Mouse (Mus musculus) heart, postnatal 36 days (tissue): ENCODE data around the gene Mrps33. TPM values are rescaled to one million over a fixed set of nuclear protein-coding genes. Genes with fewer than 3 reads are reported as not detected.
A peak's percentile ranks its signal among the peaks of the same experiment; 100 is the strongest.

Experiments used
- DNase-seq, 2 experiments: peaks; one replicate each; pipeline ENCODE4 v3.0.0; 2021 to 2022
- intact Hi-C: fragments of 180-260 bp; cut with DNase I; formaldehyde crosslinking; loops from one replicate; pipeline ENCODE4 v1.15.1; 2025
- total RNA-seq, 2 experiments: library from RNA; stranded (reverse); gene quantifications; 2 replicates each; pipeline ENCODE4 v1.2.3; 2021

The Mrps33 gene
- 100 to 1,000 TPM in 1 of 2 experiments, 10 to 100 TPM in 1; 96.8 to 106 TPM for total RNA-seq

DNA sequence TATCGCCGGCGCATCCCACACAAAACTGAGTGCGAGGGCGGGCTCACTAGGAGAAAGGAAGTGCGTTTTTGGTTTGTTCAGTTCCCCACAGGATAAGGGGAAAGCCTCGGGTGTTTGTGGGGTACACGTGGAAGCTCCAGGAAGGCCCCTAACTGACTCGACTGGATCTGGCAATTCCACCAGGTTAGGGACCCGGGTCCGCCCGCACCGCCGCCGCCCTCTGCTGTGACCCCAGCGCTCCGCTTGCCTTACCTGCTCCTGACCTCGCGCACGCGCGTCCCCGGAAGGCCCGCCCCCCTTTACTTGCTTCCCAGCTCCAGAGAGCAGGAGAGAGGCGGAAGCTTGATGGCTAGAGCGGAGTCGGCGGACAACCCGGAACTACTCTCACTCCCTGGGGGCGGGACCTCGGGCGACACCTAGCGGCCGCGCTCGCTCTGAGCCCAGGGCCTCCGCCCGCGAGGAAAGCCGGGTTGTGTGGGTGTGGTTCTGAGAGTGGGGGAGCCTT is at the start of gene Mrps33:
Gene Mrps33, minus strand, starts transcription at position 377 of the 505 bp plus-strand sequence.
- DNase-seq = peak; percentile 97
- intact Hi-C loops = no loop called here

DNA sequence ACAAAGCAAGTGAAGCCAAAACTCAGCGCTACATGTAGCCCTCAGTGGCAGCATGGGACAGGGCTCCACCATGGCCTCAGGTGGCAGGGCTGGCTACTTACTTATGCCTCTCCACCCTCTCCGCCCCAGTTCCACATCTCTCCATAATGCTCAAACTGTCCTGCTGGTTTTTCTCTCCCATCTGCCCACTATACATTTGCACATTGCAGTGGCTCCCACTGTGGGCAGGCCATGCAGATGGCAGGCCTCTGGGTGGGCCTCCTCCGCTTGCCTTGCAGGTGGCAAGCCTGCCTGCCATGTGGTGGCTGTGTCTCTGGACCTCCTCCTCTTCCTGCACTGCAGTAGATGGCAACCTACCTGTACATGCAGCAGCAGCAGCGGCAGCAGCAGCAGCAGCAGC is 38.9 kb upstream of the Mrps33 start:
- DNase-seq = no peak
- intact Hi-C loops = no loop called here

DNA sequence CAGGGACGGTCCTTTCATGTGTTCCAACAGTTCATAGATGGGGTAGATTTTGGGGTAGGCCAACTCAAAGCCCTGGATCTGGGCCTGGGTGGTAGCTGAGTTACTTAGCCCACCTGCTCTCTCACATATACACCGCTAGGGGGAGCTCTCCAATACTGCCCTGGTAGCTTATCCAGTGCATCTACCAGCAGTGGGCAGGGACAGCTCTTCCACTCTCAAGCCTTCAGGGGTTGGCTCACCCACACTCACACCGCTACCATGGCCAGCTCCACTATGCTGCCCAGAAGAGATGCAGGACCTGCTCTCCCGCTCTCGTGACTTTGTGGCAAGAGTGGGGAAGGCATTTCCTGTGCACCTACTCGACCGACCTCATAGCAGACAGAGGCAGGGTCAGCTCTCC is 38.0 kb upstream of the Mrps33 start:
- DNase-seq = no peak
- intact Hi-C loops = no loop called here

DNA sequence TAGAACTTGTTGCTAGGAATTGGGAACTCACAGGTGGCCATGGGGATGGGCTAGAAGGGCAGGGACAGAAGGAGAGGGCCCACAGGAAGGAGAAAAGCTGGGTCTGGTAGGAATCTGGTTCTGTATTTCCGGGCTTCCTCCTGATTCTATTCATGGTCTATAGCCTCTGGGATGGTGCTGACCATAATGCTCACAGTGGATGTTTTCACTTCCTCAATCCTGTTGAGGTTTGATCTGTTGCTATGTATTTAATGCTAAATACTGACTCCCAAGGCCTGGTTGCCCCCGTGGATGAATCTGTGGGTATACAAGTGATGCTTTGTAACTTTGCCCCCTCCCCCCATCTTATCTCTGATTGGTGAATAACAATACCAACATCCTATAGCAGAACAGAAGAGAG is 36.8 kb upstream of the Mrps33 start:
- no peak for DNase-seq
- intact Hi-C loops = no loop called here

DNA sequence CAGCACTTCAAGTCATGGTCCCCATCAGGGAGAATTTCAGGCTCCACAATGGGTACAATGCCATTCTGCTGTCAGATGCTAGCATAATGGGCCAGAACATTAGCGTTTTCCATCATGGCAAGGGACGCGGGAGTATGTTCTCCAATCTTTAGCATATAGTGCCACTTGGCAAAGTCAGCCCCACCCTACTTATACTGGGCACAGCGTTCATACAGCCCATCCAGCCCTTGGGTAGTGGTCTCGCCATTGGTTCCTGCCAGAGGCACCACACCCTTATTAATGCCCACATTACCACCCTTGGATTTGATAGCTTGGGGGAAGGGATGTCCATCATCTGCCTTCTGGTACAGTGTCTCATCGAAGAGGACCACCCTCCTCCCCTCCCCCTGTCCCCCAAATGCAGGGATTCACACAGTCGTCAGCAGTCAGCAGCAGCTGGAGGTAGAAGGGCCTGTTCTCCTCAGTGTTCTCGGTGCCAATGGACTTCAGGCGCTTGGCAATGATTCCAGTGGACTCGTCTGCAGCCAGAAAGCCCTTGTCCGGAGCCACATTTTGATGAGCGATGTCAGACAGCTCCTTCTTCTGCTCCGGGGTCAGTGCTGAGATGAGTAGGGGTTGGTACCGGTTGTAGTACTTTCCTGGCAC is 33.0 kb upstream of the Mrps33 start:
- DNase-seq = no peak
- intact Hi-C loops = no loop called here

DNA sequence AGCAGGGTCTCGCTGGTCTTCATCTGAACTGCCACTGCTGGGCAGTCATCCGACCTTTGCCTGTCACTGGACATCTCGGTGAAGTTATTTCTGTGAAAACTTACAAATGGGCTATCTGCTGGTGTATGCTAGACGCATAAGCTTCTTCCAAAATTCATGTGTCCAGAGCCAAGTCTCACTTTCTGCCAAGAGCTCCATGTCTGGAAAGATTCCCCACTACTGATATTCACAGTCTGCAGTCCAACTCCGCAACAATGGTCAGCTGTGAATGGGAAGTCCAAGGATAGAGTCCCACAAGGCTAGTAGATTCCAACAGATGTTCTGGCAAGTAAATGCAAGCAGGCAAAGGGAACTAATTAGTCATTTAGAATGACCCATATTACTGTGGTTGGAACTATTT is 17.9 kb upstream of the Mrps33 start:
- DNase-seq = peak; percentile 26 to 46

DNA sequence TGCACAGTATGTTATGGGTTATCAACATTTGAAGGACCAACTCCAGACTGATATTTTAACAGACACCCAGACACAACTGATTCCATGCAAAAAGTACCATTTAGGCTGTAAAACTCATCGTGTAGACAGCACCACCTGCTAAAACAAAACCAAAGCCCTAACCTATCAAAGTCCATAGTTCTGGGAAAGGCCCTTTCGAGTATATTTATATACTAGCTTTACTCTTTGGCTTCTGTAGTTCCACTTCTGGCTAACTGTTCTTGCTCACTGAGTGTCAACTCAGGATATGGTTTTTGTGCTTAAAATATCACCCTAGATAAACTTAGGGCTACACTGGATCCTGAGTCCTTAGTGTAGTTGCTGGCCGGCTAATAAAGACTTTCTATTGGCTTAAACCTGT is 10.5 kb upstream of the Mrps33 start:
- DNase-seq = no peak
- intact Hi-C loops = no loop called here

More for the DNA sequence above, 17.9 kb upstream of the Mrps33 start:
- intact Hi-C loops = no loop called here

DNA sequence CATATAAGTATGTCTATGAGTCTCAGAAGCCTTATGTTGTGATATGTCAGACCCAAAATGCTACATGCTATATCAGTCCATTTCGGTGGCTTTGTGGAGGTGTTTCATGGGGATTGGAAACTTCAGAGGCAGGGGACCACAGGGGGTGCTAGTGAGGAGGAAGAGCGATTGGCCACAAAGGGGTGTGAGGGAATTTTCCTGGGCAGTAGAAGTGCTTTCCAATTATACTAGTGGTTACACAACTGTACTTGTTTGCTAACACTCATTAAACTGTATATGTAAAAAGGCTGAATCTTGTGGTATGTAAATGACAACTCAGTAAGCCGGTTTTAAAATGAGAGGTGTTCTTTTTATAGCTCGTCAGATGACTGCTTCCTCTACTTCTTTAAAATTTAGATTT is 8.1 kb upstream of the Mrps33 start:
- intact Hi-C loops = no loop called here
- no peak for DNase-seq

DNA sequence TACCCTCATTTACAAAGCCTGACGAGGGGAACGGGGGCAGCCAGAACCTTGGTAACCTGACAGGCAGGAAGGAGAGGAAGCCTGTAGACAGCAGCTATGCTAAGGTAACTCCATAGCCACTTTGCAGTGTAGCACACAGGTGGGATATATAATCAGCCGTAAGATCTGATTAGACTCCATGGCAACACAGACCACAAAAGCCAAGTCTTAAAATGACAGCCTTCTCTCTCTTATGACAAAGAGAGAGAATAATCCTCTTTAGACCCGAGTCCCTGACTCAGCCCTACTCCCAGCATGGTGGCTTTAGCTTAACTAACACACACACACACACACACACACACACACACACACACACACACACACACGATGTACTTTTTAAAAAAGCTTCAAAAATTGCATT is 2.3 kb downstream of the Mrps33 start:
- intact Hi-C loops = no loop called here
- DNase-seq = no peak

DNA sequence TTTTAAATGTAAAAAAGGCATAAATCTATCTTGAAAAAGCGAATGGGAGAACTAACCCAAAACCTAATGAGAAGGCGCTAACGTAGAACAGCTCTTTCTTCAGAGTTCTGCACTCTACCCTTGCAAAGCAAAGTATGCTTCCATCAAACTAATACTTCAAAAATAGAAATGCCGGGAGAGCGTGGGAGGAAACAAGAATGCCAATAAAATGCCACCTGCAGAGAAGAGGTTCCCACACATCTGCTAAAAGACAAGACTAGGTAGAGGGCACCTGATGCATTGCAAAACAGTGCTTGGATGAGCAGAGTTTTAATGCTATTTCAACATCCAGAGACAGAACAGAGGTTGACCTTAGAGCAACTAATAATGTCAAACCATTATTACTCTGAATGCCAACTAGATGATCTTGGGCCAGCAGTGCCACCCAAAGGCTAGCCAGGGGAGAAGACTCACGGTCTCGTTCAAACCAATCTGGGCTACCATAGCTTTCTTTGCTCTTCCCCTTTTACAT is 3.7 kb downstream of the Mrps33 start:
- intact Hi-C loops = no loop called here
- no peak for DNase-seq

DNA sequence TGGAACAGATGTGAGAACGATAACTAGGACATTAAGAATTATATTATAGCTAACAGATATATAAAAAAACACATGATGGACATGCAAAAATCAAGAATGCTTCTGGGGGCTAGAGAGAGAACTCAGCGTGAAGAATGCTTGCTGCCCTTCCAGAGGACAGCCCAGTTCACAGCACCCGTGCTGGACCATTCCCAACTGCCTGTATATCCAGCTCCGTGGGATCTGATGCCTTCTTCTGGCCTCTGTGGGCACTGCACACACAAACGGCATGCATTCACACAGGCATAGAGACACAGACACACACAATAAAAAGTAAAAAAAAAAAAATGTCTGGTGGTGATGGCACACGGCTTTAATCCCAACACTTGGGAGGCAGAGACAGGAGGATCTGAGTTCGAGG is 4.5 kb downstream of the Mrps33 start:
- no peak for DNase-seq
- intact Hi-C loops = no loop called here

DNA sequence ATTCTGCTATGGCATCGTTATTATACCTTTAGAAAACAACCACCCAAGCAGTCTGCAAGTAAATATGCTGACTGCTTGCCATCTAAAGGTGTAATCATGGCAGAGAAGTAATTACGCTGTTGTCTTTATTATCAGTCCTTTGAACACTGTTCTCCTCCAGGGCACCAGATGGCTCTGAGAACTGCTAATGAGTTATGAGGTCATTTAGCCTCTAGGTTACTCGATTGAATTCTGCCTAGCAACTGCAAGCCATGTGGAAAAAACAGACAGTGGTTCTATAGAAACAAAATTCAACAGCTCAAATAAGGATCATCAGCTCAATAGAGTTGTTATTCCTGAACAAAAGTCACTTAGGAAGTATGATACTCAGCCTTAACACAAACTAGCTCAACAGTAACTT is 4.9 kb downstream of the Mrps33 start:
- no peak for DNase-seq
- intact Hi-C loops = no loop called here

DNA sequence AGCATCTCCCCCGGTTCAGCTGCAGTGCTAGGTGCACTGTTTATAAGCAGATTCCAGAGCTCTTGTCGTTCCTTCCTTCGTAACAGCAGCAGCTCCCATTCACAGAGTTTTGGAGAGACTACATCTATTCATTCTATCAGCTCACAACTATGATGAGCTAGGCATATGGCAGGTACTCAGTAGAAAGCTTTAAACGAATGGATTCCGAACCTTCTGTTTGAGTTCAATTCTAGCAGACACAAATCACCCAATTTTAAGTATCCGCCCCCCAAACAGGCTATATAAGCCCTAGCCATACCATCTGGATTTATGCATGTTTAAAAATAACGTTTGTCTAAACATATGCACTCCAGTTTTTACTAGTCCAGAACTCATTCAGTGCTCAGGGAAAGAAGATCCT is 9.8 kb downstream of the Mrps33 start:
- intact Hi-C loops = no loop called here
- DNase-seq = no peak

DNA sequence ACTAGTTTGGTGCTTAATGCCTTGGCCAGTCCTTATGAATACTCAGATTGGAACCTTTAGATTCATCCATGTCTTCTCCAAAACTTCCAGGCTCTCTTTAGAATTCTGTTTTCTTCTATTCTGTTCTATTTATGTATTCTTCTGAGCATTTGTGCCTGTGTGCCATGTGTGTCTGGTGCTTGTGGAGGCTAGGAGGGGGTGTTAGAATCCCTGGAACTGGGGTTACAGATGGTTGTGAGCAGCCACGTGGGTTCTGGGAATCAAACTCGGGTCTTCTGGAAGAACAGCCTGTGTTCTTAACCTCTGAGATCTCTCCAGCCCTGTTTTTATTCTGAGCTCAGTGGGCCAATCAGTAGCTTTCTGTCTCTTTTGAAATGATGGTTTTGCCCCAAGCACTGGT is 13.7 kb downstream of the Mrps33 start:
- DNase-seq = no peak
- intact Hi-C loops = no loop called here

DNA sequence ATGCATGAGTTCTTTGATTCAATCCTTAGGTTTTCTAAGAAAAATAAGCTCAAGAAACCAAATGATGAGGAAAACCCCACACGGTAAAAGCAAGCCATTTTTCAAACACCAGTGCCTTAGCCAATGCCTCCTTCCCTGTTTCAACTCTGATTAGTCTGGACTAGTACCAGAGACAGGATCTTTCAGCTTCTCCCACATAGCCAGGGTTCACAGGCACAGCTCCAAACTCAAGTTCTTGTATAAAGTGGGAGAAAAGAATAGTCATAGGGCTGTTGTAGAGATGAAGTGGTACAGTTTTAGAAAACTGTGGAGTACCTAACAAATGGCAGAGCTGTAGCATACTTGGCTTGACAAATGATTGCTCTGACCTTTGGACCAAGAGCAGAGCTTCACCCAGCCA is 14.6 kb downstream of the Mrps33 start:
- intact Hi-C loops = no loop called here
- no peak for DNase-seq

DNA sequence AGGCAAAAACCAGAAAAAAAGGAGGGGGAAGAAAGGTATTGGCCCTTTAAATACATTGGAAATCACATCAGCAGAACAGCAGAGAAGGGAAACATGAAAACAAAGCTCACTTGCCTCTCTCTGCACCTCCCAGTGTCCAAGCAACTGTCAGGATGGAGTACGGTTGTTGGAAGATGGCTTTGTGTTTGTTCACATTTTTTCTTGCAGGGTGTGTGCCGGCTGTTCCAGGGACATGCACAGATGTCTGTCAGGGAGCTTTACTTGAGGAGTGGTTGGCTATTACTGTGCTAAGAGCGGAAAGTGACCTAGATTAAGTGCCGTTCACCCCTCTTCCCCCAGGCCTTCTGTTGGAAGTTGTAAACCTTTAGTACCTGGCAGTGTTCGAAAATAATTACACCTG is 19.0 kb downstream of the Mrps33 start:
- DNase-seq = no peak
- intact Hi-C loops = no loop called here

DNA sequence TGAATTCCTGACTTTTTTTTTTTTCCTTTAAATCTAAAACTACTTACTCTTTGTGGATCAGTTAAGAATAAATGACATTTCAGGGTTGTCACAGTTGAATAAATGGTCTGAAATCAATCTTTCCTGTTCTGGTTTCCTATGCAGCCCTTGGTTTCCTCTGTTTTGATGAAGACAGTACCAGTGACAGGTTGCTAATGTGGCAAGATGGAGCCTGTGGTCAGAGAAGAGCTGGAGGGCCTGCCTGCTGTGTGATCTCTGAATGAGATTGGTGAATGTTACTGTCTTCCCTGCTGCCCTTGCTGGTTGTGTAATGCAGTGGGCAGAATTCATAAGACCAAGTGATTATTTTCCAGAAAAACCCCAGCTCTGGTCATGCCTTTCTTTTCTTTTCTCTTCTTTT is 22.4 kb downstream of the Mrps33 start:
- intact Hi-C loops = no loop called here
- DNase-seq = no peak

DNA sequence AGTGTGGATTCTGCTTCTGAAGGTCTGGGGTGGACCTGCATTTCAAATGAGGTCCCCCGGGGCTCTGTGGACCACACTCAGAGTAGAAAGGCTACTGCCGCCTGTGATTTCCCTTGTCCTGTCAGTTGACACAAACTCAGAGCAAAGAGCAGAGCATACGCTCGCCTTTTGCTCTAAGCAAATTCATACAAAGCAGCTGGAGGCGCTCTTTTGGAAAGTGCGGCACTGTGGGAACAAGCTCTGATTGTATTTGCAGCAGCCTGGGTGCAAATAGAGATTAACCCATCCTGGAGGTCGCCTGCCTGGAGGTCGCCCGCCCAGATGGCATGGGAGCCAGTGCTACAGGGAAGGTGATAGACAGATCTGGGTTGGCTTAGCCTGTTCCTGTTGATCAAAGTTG is 23.0 kb downstream of the Mrps33 start:
- intact Hi-C loops = no loop called here
- no peak for DNase-seq

DNA sequence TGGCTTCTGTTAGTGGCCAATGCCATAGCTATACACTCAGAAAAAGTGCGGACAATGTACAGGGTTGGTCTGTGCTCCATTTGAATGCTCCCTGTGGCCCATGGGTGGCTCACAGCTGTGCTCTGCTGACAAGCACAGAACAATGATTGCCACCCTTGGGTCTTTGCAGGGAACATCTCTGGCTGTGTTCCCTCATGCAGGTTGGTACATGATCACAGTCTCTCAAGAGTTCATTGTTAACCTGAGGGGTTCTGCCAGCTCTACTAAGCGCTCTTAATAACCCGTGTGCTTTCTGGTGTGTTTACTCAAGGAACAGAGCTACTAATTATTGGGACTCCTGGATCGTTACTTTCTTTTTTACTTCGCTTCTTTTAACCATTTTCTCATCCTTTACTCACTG is 24.8 kb downstream of the Mrps33 start:
- intact Hi-C loops = no loop called here

DNA sequence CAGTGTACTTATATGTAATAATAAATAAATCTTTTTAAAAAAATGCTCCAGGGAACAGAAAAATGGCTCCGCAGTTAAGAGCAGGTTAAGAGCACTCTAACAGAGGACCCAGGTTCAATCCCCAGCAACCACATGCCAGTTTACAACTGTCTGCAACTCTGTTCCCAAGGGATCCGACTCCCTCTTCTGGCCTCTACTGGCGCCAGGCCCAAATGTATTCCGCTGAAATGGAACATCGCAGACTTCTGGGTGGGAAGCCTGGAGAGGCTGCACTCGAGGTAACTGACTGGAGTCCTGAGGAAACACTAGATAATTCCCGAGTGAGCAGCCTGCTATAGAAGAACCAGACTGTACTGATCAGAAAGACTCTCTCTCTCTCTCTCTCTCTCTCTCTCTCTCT is 27.3 kb downstream of the Mrps33 start:
- intact Hi-C loops = loop anchor here (2.0 to 5.0 kb wide), 4 partner anchors 56 to 321 kb away; partner anchors contain the start of gene Braf
- no peak for DNase-seq

More for the DNA sequence above, 24.8 kb downstream of the Mrps33 start:
- no peak for DNase-seq

DNA sequence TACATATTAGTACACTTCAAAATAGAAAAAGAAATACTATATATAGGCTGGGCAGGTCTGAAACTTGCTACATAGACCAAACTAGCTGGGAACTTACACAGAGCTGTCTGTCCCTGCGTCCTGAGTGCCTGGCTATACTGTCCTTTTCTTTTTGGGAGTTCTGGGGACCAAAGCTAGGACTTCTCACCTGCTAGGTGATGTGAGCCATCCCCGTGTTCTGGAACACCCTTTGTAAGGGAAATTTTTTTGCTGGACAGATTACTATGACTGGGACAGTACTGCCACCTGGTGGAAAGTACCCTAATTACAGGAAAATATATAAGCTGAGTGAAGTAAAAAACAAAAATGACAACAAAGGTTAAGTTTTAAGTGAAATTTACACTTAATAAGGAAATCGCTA is 28.2 kb downstream of the Mrps33 start:
- intact Hi-C loops = loop anchor here (2.0 to 5.0 kb wide), 4 partner anchors 55 to 320 kb away; partner anchors contain the start of gene Braf
- DNase-seq = peak; percentile 17 to 35

DNA sequence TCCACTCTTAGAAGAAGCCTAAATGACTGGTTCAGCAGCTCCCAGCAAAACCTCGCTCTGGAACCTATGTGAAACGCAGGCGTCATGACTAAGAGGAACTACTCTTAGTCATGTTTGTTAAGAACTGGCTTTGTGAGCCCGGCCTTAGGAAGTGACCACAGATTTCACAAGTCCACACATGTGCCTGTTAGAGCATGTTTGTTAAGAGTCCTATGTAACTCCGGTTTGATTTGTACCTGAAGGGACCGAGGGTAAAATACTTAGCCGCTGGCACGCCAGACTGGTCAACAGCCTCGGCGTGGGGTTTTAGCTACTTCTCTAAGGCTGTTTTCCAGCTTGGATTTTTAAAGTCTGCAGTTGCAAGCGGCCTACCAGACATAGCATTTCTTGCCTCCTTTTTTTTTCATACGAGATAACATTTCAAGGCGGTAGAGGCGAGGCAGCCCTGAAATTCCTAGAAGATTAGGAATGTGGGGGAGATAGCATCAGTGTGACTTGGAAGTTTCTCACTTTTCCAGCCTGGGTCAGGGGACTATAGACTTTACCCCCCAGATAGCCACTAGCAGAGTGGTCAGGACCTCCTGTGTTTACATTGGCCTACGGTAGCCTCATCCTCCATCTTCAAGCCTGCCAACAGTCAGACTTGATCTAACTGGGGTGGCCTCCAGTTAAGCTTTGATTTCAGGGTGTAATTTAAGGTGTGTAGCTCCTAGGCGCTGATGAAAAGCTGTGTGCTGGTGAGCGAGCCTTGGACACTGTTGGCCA is 28.8 kb downstream of the Mrps33 start:
- intact Hi-C loops = loop anchor here (2.0 to 5.0 kb wide), 5 partner anchors 55 to 319 kb away; partner anchors contain the start of gene Braf
- peak; percentile 29 to 31 for DNase-seq
